Mouse (Mus musculus): ENCODE measurements at regions not wholly inside any gene's neighbourhood (a gene's known extent, or its start where the extent isn't known, plus 50 kb on each side); places are given as distances from the start of the nearest gene placed in this dataset.

- TF ChIP-seq CTCF (conservative IDR thresholded peaks at IDR 0.05; ENCODE audit: low read length) = no peak
- no peak for TF ChIP-seq NANOG (IDR thresholded peaks at IDR 0.05; ENCODE audit: borderline replicate concordance, low read length)
These were observed 80.9 kb upstream of the Gk2 start for GRCm38 (mm10) chr5:97537492-97538257.
